Mouse (Mus musculus): ENCODE data around the gene Fbl.
"Not testable (repeated sequence)": the region's sequence is repeated elsewhere in the genome, so short reads cannot be mapped to it uniquely, and the experiment has no call there.

The Fbl gene

GRCm38 (mm10) chr7:28191903-28192302, 22.4 kb downstream of the Fbl start:
- no peak for DNase-seq (ENCODE audit: low spot score)

DNA sequence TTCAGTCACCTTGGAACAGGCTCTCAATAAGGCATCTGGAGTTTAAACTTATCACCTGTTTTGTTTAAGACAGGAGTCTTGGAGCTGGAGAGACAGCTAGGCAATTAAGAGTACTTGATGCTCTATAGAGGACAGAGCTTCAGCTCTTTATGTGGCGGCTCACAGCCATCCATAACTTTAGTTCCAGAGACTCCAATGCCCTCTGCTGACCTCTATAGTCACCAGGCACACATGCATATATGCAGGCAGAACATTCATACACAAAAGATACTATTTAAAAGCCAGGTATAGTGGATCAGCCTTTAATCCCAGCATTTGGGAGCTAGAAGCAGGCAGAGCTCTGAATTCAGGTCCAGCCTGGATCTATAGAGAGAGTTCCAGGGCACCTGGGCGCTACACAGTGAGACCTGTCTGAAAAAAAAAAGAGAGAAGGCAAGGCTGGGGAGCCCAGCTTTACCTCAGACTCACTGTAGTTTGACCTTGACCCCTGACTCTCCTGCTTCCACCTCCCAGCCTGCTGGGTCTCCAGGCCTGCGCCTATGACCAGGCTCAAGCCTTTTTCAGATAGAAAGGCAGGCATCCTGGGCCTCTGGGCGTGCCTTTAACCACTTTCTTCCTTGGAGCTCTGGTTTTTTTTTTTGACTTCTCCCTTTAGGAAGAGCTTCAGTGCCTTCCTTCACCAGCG, 26.0 kb downstream of the Fbl start:
- DNase-seq (ENCODE audit: low spot score) = no peak

DNA sequence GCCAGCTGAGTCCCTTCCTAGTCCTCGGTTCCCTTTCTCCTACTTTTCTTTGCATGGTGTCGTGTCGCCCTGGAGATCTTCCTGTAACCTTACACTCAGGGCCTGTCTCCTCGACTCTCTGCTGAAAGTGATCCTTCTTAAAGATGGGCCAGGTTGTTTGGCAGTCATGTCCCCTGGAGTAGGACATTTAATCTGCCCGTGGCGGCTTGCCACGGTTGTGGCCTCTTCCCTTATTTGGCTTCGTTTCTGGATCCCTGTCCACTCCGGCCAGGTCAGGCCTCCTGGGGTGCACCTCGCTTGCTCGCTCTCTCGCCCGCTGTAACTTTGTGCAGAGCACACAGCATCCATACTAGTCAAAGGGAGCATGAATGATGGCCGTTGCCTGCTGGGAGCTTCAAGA, 27.0 kb downstream of the Fbl start:
- no peak for DNase-seq (ENCODE audit: low spot score)

DNA sequence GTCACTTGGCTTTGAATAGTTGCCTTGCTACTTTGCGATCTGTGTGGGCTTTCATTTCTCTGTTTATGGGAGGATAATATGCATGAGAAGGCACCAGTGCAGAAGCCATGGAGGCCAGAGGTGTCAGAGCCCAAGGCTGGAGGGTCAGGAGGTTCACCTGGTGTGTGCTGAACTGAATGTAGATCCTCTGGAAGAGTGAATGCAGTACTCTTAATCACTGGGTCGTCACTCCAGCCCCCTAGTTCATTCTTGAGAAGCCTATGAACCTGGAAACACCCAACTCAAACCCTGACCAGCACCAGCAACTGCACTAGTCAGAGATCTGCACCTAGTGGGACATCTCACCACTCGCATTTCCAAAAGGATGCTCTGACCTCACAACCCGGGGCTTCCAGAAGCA, 29.5 kb downstream of the Fbl start:
- DNase-seq (ENCODE audit: low spot score) = no peak

GRCm38 (mm10) chr7:28203207-28204108, 33.9 kb downstream of the Fbl start:
- no peak for DNase-seq (ENCODE audit: low spot score)

GRCm38 (mm10) chr7:28206044-28206600, 36.6 kb downstream of the Fbl start:
- no peak for DNase-seq (ENCODE audit: low spot score)

GRCm38 (mm10) chr7:28208396-28208987, 39.0 kb downstream of the Fbl start:
- no peak for DNase-seq (ENCODE audit: low spot score)

- DNase-seq (ENCODE audit: low spot score) = peak; percentile 80
These were observed 39.5 kb downstream of the Fbl start for GRCm38 (mm10) chr7:28208988-28209508.

- DNase-seq (ENCODE audit: low spot score) = no peak
These were observed 41.2 kb downstream of the Fbl start for GRCm38 (mm10) chr7:28210731-28211130.

DNA sequence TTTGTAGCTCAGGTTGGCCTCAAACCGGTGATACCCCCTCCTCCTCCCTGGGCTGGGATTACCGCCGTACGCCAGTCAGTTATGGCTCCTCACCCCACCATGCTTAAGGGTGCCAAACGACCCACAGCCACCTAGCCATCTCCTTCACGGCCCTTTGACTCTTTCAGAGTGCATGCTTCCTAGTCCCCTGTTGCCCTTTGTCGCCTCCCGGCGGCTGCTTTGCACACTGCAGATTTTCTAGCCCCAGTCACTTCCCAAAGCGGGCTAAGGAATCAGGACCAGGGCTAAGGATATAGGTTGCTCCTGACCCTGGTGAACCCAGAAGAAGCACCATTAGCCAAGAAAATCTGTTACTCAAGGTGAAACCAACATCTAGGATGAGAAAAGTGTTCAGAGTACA, 44.6 kb downstream of the Fbl start:
- peak; percentile 80 for DNase-seq (ENCODE audit: low spot score)

- DNase-seq (ENCODE audit: low spot score) = not testable (repeated sequence)
These were observed 46.4 kb downstream of the Fbl start for GRCm38 (mm10) chr7:28215950-28216349.

DNA sequence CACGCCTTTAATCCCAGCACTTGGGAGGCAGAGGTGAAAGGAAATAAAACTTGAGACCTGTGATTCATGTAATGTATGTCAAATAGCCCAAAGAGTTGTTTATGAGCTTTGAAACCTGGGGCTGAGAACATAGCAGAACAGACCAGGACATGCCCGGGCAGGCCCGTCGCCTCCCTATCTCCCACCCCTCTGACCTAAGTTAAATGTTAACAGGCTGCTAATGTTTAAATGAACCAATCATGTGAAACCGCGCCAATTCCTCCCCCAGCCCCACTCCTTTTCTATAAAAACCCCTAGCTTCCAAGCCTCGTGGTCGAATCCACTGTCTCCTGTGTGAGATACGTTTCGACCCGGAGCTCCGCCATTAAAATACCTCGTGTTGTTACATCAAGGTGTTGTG, 48.3 kb downstream of the Fbl start:
- DNase-seq (ENCODE audit: low spot score) = not testable (repeated sequence)

GRCm38 (mm10) chr7:28218951-28219740, 49.6 kb downstream of the Fbl start:
- not testable (repeated sequence) for DNase-seq (ENCODE audit: low spot score)

DNA sequence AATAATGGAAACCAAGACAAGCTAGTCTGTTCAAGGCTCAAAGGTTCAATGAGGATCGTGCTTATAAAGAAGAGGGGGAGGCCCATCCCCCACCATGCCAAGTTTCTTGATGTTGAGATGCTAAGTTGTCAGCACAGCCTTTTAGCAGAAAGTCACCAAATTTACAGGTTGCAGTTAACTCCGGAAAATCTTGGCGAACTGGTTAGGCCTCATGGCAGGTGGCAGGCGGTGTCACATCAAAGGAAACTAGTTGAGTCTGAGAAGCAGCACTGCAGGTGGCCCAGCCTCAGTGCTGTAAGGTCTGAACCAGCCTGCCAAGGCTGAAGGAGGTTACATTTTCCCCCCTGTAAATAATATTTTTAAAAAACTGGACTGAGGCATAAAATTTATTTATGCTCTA, 57.3 kb downstream of the Fbl start:
- DNase-seq (ENCODE audit: low spot score) = not testable (repeated sequence)

DNA sequence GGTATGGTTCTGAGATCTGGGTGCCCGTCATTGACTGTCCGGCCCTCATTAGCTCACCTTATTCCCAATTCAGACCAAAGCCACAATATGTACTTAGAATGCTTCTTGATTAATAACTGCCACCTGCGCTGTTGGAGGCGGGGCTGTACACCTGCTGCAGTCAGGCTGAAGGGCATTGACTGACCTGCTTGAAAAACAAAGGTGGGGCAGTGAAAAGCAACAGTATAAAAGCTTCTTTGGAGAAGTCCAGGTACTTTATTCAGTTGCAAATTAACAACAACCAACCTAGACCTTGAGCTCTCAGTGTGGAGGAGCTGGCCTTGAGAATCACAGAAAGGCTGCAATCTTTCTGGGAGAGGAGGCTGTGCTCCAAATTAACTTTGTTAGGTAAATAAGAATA, 57.9 kb downstream of the Fbl start:
- DNase-seq (ENCODE audit: low spot score) = not testable (repeated sequence)
